Mouse (Mus musculus) R1 (cell line): Measurements from ENCODE around the gene Med11.

Experiments
- DNase-seq: peaks from one replicate; pipeline ENCODE4 v3.0.0-alpha.2; 2018; ENCODE audit warnings: low read depth, low spot score

Gene Med11

DNA sequence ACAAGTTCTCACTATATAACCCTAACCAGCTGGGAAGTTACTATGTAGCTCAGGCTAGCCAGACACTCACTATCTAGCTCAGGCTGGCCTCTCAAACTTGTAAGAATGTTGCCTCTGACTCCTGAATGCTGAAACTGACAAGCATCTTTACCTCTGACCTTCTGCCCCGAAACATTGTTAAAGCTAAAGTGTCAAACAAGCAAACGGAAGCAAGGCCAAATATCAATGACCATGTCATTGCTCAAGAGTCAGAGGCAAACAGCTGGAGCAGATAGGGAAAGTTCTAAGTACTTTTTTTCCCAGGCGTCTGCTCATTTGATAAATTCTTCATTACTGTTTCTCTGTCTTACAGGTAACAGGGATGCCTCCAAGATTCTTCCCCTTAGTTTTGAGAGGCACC lies 50.3 kb downstream of the Med11 start:
- no peak for DNase-seq
